Mouse (Mus musculus): ENCODE results near the gene Psmc1. TPM values are rescaled to one million over a fixed set of nuclear protein-coding genes. Genes with fewer than 3 reads are reported as not detected.

Psmc1 gene
- polyA plus RNA-seq, 1 experiment from 2014 or later, result 404 TPM

Other genes starting within 250 kb of the Psmc1 start
- gene Efcab11, start 225.7 kb upstream of the Psmc1 start, polyA plus RNA-seq (2014; fragmentation: Nextera tagmentation; extraction: Ambion mirVana), result 25.9 and 26.6 TPM in 2 replicates
- gene Tdp1, start 225.6 kb upstream of the Psmc1 start, polyA plus RNA-seq (2014; fragmentation: Nextera tagmentation; extraction: Ambion mirVana), result 95.1 and 96.5 TPM in 2 replicates
- gene Kcnk13, start 145.7 kb upstream of the Psmc1 start, polyA plus RNA-seq (2014; fragmentation: Nextera tagmentation; extraction: Ambion mirVana), result 0.33 and 0.79 TPM in 2 replicates
- 14.4 and 16.2 TPM in 2 replicates for gene Nrde2, start 49.5 kb downstream of the Psmc1 start, polyA plus RNA-seq (2014; fragmentation: Nextera tagmentation; extraction: Ambion mirVana)
- gene Calm1, start 89.3 kb downstream of the Psmc1 start, polyA plus RNA-seq (2014; fragmentation: Nextera tagmentation; extraction: Ambion mirVana), result 1,244 and 1,283 TPM in 2 replicates